Mouse (Mus musculus) hematopoietic multipotent progenitor cell, adult 10-12 weeks (in vitro differentiated cells): Measurements from ENCODE around the gene Evpl. TPM values are rescaled to one million over a fixed set of nuclear protein-coding genes. Genes with fewer than 3 reads are reported as not detected.

Source experiments
- polyA plus RNA-seq: library from polyadenylated mRNA; stranded (reverse); fragments of >175 nt; gene quantifications from 2 replicates; pipeline ENCODE4 v1.2.3, GENCODE M21; 2012; ENCODE audit warnings: low replicate concordance

The Evpl gene
- 0.19 and 0.62 TPM in 2 replicates for polyA plus RNA-seq

DNA sequence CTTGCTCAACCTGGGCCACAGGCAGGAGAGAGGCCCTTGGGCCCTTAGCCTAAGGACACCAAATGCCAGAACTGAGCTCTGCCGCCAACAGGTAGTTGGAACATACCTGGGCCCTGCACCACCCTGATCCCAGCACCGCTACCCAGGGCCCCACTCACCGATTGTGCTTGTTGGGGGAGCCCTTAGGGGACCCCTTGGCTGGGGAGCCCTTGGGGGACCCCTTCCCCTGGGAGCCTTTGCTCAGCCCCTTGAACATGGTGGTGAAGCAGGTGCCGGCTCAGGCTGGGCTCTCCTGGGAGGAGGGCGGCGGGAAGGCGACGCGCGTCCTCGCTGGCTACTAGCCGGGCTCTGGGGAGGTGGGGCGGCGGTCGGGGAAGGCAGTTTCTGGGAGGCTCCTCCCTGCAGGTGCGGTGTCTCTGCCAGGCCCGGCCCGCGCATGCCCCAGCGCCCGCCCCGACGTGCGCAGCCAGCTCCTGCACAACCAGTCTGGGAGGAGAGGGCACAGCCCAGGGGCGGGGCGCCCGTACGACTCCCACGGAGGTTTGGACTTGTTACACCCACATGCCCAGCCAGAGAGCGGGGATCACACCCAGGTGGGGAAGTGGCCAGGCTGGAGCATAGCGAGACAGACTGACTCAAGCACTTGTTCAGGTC lies at the start of gene Evpl:
Gene Evpl, minus strand, starts transcription at position 336 of the 654 bp plus-strand sequence.

GRCm38 (mm10) chr11:116280751-116281663 lies 43.1 kb upstream of the Evpl start, which contains the start of gene Galr2:
Gene Galr2 (plus strand): TSS chr11:116280939.

DNA sequence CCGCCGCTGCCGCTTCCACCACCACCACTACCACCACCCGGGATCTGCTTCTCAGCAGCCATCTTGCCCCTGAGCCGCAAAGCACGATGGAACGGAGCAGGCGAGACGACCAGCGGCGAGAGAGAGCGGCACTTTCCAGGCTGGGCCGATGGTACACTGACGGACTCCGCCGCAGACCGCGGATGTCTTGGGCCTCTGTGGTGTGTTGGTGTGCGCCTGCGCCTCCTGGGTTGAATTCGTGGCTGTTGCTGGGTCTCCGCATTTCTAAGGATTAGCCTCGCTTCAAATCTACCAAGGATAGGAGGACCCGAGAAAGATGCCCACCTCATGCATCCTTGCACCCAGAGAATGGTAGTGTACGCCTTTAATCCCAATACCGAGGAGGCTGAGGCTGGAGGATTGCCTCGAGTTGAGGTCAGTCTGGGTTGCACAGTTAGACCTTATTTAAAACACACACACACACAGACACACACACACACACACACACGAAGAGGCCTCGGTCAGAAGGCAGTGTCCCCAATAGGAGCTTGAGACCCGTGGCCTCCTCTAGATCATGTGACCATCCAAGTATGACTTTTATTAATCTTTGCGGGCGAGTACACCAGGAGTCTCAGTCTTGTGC lies 36.3 kb upstream of the Evpl start, which contains the start of gene Srp68:
Gene Srp68, minus strand, starts transcription at position 173 of the 622 bp plus-strand sequence.

DNA sequence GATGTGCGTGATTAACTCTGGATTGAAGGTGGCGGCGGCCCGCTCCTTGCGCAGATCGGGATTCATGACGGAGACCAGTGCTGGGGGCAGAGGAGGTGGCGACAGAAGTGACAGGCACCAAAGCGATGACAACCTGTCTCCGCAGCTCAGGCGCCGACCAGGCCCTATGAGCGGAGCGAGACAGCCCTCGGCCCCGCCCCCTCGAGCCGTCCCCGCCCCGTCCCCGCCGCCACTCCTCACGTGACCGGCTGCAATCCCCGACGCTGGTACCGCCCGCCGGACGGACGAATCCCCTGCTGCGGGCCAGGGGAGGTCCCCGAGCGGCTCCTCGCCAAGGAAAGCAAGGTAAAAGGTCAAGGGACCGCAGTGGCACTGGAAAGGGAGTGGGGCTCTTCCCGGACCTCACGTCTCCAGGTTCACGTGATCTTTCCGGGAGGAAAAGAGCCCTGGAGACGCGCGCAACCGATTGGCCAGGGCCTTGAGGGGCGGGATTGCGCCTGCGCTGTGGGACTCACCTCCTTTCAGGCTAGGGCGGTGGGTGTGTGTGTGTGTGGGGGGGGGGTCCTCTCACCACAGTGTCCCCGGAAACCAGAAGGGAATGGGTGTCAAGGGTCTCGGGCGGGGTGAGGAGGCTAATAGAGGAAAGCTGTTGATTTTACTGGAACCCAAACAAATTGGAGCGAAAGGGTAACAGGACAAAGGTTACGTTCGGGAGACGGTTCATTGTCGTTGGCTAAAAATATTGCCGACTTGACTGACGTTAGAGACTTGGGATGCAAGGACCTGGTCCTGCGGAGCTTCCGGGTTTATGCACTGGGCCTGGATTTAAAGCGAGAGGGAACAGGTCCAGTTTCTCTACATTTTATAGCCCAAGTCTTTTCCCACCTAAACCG lies 39.0 kb downstream of the Evpl start, which contains the start of the genes Ten1 and Acox1:
Gene Ten1, plus strand, starts transcription at position 217 of the 893 bp plus-strand sequence.
Gene Acox1, minus strand, starts transcription at position 407 of the 893 bp plus-strand sequence.

Other genes starting within 250 kb of the Evpl start
- gene Galk1, start 225.4 kb downstream of the Evpl start, polyA plus RNA-seq = 21.0 and 29.6 TPM in 2 replicates
- gene H3f3b, start 210.1 kb downstream of the Evpl start, polyA plus RNA-seq = 458 and 1,037 TPM in 2 replicates
- gene Unk, start 207.8 kb downstream of the Evpl start, polyA plus RNA-seq = 65.3 and 71.0 TPM in 2 replicates
- 139 and 389 TPM in 2 replicates for gene Unc13d, start 160.1 kb downstream of the Evpl start, polyA plus RNA-seq
- gene Wbp2, start 151.1 kb downstream of the Evpl start, polyA plus RNA-seq = 508 and 688 TPM in 2 replicates
- 5.8 and 8.8 TPM in 2 replicates for gene Trim47, start 110.9 kb downstream of the Evpl start, polyA plus RNA-seq
- 10.8 and 13.2 TPM in 2 replicates for gene Trim65, start 106.9 kb downstream of the Evpl start, polyA plus RNA-seq
- gene Mrpl38, start 99.2 kb downstream of the Evpl start, polyA plus RNA-seq = 62.8 and 112 TPM in 2 replicates
- 14.2 and 19.6 TPM in 2 replicates for gene Fbf1, start 69.9 kb downstream of the Evpl start, polyA plus RNA-seq
- gene Ten1, start 39.2 kb downstream of the Evpl start, polyA plus RNA-seq = 97.8 and 110 TPM in 2 replicates
- 2.6 and 2.8 TPM in 2 replicates for gene Acox1, start 39.0 kb downstream of the Evpl start, polyA plus RNA-seq
- 17.7 and 20.3 TPM in 2 replicates for gene Srp68, start 36.1 kb upstream of the Evpl start, polyA plus RNA-seq
- not detected in 2 replicates for gene Galr2, start 42.9 kb upstream of the Evpl start, polyA plus RNA-seq
- 16.1 and 18.5 TPM in 2 replicates for gene Exoc7, start 69.2 kb upstream of the Evpl start, polyA plus RNA-seq
- gene Foxj1, start 97.3 kb upstream of the Evpl start, polyA plus RNA-seq = 0.47 and 0.99 TPM in 2 replicates
- gene Rnf157, start 175.0 kb upstream of the Evpl start, polyA plus RNA-seq = 10.1 and 26.1 TPM in 2 replicates
- 297 and 674 TPM in 2 replicates for gene Ubald2, start 196.0 kb upstream of the Evpl start, polyA plus RNA-seq
- not detected in 2 replicates for gene Qrich2, start 228.2 kb upstream of the Evpl start, polyA plus RNA-seq